Mouse (Mus musculus): Measurements from ENCODE around the gene Dhrs1. TPM values are rescaled to one million over a fixed set of nuclear protein-coding genes. Genes with fewer than 3 reads are reported as not detected.

Gene Dhrs1
- total RNA-seq (2021): 10 to 100 TPM; 54.6 to 56.2 TPM
- long read RNA-seq, experiment 1, transcript Dhrs1-201 (9 exons, 1,477 nt): major isoform, 52 of 58 reads
- long read RNA-seq, experiment 1, partial matches to known transcripts: 3 of 58 reads
- long read RNA-seq, experiment 1, other reads (novel, unspliced or antisense): 3 of 58 reads
- long read RNA-seq, experiment 2, transcript Dhrs1-201 (9 exons, 1,477 nt): major isoform, 43 of 45 reads
- long read RNA-seq, experiment 2, partial matches to known transcripts: 0 of 45 reads
- long read RNA-seq, experiment 2, other reads (novel, unspliced or antisense): 2 of 45 reads

DNA sequence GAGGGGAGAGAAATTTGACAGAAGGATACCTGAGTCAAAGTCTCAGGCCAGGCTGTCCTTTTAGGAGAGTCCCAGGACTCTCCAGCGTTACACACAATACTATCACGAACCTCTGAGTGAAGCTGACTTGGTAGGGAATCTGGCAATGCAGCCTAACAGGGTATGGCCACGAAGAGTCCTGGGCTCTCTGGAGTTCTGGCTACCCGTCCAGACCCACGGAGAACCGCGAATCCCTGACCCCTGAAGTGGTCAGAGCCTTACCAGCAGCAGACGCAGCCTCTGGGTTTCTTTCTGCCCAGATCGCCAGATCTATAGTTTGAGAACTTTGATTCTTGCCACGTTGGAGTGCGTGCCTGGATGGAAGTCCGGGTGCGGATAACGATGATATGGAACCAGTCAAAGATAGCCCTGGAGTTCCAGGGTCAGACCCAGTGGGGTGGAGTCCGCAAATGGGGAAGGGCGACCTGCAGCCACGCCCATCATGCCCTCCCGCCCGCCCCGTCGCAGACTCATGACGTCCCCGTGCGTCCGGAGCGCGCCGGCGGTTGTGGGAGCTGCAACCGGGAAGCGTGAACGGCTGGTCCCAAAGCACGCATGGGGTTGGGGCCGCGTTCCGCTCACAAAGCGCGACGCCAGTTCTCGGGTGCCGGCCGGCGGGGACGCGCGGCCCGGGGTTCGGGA is at the start of gene Dhrs1, which contains the start of gene Nop9:
Dhrs1 (minus strand) TSS at position 511 of the 681 bp plus-strand sequence.
Nop9 (plus strand) TSS at position 514 of the 681 bp plus-strand sequence.
- intact Hi-C loops (cut with DNase I): loop anchor here (2.0 to 10.0 kb wide), 2 partner anchors 115 to 251 kb away; partner anchors contain the start of gene Carmil3

GRCm38 (mm10) chr14:55793946-55794345 is 48.5 kb upstream of the Dhrs1 start:
- peak in 1 of 2 experiments; percentile 43 for DNase-seq
- intact Hi-C loops (cut with DNase I): no loop called here

More for the DNA sequence above, at the start of gene Dhrs1, which contains the start of gene Nop9:
- peak; percentile 89 to 92 for DNase-seq

DNA sequence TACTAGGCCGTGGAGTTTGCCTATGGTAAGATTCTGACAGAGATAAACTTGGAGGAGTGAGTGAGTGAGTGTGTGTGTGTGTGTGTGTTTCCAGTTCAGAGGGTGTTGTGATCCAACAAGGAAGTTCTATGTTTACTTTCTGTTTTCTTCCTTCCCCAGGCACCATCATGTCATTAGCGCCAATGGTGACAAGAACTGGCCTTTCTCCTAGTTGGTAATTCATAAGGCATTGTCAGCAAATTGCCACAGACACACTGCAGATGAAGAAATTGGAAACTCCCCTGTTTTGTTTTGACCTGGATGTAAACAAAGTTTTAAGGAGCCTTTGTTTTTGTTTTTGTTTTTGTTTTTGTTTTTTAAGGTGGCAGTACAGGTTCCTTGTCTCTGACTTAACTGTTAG is 48.0 kb upstream of the Dhrs1 start:
- intact Hi-C loops (cut with DNase I): no loop called here
- DNase-seq: no peak

GRCm38 (mm10) chr14:55788256-55789050 is 43.0 kb upstream of the Dhrs1 start, which contains the start of gene Ripk3:
Gene Ripk3 (minus strand): TSS chr14:55788865.
- peak; percentile 36 to 44 for DNase-seq
- intact Hi-C loops (cut with DNase I): no loop called here

DNA sequence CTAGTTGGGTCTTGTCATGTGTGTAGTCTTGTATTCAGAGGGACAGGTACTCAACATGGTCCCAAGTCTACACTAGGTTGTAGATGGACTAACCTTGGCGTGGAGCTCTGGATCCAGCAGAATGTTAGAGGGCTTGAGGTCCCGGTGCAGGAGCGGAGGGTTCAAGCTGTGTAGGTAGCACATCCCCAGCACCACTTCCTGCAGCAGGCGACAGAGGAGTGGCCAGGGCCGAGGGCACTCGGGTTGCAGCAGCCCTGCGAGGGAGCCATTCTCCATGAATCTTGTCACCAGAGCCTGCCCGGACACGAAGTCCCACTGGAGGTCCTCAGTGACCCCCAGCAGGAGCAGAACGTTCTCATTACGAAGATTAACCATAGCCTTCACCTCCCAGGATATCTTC is 42.2 kb upstream of the Dhrs1 start:
- DNase-seq: peak in 1 of 2 experiments; percentile 0
- intact Hi-C loops (cut with DNase I): no loop called here

DNA sequence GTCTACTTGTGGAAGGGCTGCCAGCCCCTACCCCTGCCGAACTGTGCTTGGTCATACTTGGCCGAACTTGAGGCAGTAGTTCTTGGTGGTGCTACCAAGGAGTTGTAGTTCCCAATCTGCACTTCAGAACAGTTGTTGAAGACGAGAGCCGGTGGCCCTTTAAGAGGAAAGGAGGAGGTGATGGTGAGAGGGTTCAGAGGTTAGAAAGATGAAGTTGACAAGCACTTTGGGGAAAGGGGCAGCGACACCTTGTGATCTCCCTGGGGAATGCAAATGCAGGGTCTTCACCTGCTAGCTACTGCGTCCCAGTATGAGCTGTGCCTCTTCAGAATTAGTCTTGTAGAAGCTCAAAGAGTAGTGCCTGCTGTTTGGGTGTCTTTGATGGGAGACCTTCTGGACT is 39.7 kb upstream of the Dhrs1 start:
- DNase-seq: peak; percentile 1 to 3
- intact Hi-C loops (cut with DNase I): loop anchor here (2.0 kb wide), 1 partner anchor 38 kb away; the partner anchor contains the start of gene Nfatc4

GRCm38 (mm10) chr14:55783958-55784235 is 38.4 kb upstream of the Dhrs1 start, which contains the start of gene Adcy4:
Gene Adcy4 (minus strand): TSS chr14:55784095.
- intact Hi-C loops (cut with DNase I): loop anchor here (2.0 kb wide), 2 partner anchors 39 to 81 kb away; partner anchors contain the start of gene Nfatc4
- peak; percentile 40 to 56 for DNase-seq

DNA sequence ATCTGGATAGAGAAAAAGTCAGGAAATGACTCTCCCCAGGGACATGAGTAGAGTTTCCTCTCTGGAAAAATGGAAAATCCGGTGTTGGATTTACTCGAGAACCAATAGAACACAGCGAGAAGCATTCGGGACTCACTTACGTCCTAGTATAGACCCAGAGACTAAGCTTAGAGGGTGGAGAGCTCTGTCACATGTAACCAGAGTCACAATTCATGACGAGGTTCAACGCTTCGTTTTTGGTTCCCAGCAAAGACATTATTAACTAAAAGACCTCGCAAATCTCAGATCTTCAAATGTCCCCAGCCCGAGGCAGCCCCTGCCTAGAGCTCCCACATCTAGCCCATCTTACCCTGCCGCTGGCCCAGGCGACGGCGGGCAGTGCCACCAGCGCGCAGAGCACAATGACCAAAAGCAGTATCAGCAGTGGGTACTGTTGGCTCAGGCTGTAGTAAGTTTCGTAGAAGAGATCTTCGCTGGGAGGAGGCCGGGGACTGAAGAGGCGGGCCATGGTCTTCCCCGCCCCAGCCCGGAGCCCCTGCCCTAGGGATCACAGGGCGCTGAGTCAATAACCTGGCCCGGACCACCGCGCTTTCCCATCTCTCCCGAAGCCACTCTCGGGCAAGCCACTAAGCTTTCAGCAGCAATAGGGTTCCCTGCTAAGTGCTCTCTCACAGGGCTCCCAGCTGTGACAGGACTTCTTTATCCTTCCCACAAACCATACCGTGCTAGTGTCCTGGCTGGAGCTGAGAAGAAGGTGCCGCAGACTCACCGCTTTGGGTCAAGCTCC is 37.9 kb upstream of the Dhrs1 start:
- DNase-seq: peak; percentile 39 to 40
- intact Hi-C loops (cut with DNase I): loop anchor here (2.0 kb wide), 1 partner anchor 81 kb away; no protein-coding TSS in a partner anchor

GRCm38 (mm10) chr14:55782361-55782960 is 37.0 kb upstream of the Dhrs1 start:
- peak; percentile 8 to 15 for DNase-seq
- intact Hi-C loops (cut with DNase I): loop anchor here (2.0 kb wide), 1 partner anchor 82 kb away; no protein-coding TSS in a partner anchor

- intact Hi-C loops (cut with DNase I): loop anchor here (2.0 kb wide), 1 partner anchor 137 kb away; no protein-coding TSS in a partner anchor
- DNase-seq: peak; percentile 62 to 79
These were observed 35.8 kb upstream of the Dhrs1 start for GRCm38 (mm10) chr14:55781310-55781709.

GRCm38 (mm10) chr14:55780736-55781135 is 35.2 kb upstream of the Dhrs1 start:
- peak; percentile 0 to 1 for DNase-seq

DNA sequence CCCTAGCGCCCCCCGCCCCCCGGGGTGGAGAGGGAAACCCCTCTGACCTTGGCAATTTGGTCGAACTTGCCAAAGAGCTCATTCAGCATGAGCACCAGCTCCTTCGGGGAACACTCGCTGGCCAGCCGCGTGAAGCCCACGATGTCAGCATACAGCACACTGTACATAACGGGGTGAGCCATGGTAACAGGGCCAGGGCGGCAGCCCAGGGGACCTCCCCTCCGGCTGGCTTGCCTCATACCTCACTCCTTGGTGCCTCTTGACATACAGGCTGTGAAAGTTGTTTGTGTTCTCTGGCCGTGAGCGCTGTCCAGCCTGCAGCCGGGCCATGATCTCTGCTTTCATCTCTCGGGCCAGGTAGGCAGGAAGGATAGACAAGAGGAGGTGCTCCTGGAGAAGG is 34.2 kb upstream of the Dhrs1 start:
- DNase-seq: peak in 1 of 2 experiments; percentile 1
- intact Hi-C loops (cut with DNase I): loop anchor here (2.0 kb wide), 1 partner anchor 139 kb away; no protein-coding TSS in a partner anchor

More at GRCm38 (mm10) chr14:55780736-55781135, 35.2 kb upstream of the Dhrs1 start:
- intact Hi-C loops (cut with DNase I): loop anchor here (2.0 kb wide), 1 partner anchor 138 kb away; no protein-coding TSS in a partner anchor

DNA sequence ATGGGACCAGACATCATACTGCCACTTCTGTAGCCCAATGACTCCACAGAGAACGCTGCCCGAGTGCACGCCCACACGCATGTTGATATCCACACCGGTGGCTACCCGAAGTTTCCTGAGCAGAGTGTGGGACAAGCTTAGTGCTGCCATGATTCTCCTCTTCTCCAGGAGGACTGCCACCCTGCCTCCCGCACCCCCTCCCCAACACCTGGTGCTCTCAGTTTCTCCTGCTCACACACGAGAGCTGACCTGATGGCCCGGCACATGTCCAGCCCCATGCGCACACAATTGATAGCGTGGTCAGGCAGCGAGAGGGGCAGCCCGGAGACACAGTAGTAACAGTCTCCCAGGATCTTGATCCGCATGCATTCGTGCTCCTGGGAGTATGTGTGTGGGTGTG is 33.2 kb upstream of the Dhrs1 start:
- intact Hi-C loops (cut with DNase I): no loop called here
- DNase-seq: peak in 1 of 2 experiments; percentile 0

DNA sequence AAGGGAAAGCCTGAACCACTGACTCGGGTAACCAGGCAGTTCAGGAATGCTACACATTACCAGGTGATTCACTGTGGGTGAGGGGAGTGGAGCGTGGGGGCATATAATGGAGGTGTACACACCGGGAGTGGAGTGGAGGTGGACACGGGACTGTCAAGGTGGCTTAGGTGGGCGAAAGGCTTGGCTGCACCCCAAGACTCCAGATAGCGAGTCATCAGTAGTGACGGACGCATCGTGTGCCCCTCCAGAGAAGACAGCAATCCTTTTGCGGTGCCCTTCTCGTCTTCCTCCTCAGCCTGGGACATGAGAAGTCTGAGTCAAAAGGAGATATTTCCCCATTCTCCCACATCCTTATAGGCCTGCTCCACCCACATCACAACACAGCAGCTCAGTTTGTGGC is 32.3 kb upstream of the Dhrs1 start:
- no peak for DNase-seq
- intact Hi-C loops (cut with DNase I): no loop called here

DNA sequence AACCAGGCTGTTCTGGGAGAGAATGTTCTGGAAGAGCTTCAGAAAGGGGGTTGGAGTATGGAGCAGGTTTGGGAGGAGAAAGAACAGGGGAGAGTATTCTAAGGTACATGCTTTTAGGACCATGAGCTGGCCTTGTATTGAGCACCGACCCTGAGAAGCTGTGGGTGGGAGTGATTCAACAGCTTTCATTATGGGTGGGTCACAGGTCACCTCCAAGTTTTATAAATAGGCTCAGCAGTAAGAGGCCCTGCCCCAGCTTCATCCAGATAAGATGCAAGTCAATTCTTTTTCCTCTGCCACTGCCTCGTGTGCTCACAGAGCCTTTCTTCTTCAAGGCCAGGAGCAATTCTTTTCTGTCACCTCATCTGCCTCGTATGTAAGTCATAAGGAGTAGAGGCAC is 31.7 kb upstream of the Dhrs1 start:
- intact Hi-C loops (cut with DNase I): no loop called here

DNA sequence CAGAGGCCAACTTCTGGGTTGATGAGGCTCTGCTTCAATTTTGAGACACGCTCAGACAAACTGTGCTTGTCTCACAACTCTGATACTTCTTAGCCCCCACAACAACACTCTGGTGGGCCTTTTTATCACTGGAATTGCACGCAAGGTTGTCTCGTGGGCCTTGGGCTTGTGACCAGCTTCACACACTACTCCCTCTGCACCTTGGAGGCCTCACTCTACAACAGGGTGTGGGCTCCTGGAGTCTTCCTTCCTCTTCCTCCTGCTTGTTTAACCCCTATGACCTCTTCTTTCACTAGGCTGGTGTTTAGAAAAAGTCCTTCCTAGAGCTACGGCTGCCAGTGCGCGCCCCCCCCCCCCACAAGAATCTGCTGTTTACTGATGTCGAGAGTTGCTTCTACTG is 31.2 kb upstream of the Dhrs1 start:
- intact Hi-C loops (cut with DNase I): no loop called here
- no peak for DNase-seq

More for the DNA sequence above, 31.7 kb upstream of the Dhrs1 start:
- DNase-seq: no peak

- DNase-seq: no peak
- intact Hi-C loops (cut with DNase I): no loop called here
These were observed 23.7 kb upstream of the Dhrs1 start for GRCm38 (mm10) chr14:55769087-55769703.

DNA sequence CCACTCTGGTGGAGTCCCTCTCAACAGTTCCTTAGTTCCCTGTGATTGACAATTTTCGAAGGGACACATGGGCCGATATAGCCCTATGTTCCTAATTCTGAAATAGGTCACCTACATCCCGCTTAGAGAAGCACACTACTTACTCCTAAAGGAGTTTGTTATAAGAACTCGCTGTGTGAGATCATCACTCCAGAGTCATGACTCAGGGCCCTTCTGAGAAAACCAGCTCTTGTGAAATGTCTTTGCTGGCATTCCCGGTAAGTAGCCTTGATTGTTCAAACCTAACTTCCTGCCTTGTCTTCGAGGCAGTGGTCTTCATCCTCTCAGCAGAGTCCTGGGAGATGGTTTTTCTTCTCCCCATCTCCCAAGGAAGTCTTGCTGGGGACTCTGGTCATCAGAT is 23.1 kb upstream of the Dhrs1 start:
- no peak for DNase-seq
- intact Hi-C loops (cut with DNase I): no loop called here

Data from heart, postnatal 14 days (tissue).